Mouse (Mus musculus) C2C12 (cell line): ENCODE data around the gene AI854703.

Experiments
- CEBPB ChIP-seq: IDR thresholded peaks from one replicate; pipeline ENCODE4 v1.6.1; 2011; ENCODE audit warnings: low read depth, mild to moderate bottlenecking, control low read depth, moderate library complexity
- CTCF ChIP-seq: IDR thresholded peaks from one replicate; pipeline ENCODE4 v1.5.1; 2011; ENCODE audit not compliant: control insufficient read depth, insufficient read depth, insufficient read length
- FOSL1 ChIP-seq: IDR thresholded peaks from one replicate; pipeline ENCODE4 v1.8.0; 2011; ENCODE audit warnings: mild to moderate bottlenecking, low read length; ENCODE audit not compliant: poor library complexity, insufficient read depth, severe bottlenecking
- MAX ChIP-seq: IDR thresholded peaks from one replicate; pipeline ENCODE4 v1.6.1; 2011; ENCODE audit warnings: mild to moderate bottlenecking, control low read depth
- MYOD1 ChIP-seq: IDR thresholded peaks from one replicate; pipeline ENCODE4 v1.6.1; 2011; ENCODE audit warnings: low read depth; ENCODE audit not compliant: control insufficient read depth, insufficient read length
- MYOG ChIP-seq: IDR thresholded peaks from one replicate; pipeline ENCODE4 v1.6.1; 2011; ENCODE audit not compliant: control insufficient read depth, insufficient read length; ENCODE audit errors: extremely low read depth
- USF1 ChIP-seq: IDR thresholded peaks from one replicate; pipeline ENCODE4 v1.6.1; 2011; ENCODE audit warnings: low read depth, mild to moderate bottlenecking, control low read depth, moderate library complexity

DNA sequence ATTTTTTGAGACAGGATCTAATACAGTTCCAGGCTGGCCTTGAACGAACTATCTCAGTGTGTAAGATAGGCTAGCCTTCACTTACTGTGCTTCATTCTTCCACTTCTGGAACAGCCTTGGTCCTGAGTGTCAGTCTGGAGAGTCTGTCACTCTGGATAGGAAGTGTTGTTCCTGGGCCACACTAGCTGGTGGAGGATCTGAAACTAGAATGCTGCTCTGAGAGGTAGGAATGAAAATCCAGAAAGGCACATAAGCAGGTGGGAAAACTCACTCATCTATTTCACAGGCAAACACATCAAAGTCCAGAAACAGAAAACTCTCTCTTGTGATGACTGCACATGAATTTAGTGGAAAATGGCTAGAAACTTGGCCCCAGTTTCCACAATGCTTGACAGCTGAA, 26.0 kb upstream of the AI854703 start:
- TF ChIP-seq CTCF, result no peak
- no peak for TF ChIP-seq MYOG
- no peak for TF ChIP-seq MAX
- TF ChIP-seq MYOD1, result no peak
- TF ChIP-seq CEBPB, result no peak
- TF ChIP-seq FOSL1, result no peak
- no peak for TF ChIP-seq USF1
